Mouse (Mus musculus) regulatory T cell (primary cell): ENCODE data around the gene Ubtf.

Experiments used
- in situ Hi-C: fragments of 300-600 bp; cut with MboI, MseI; formaldehyde crosslinking; loops from one replicate; pipeline ENCODE4 v1.15.1; 2025; ENCODE audit warnings: high pct_unique_total_duplicates

Ubtf gene

GRCm38 (mm10) chr11:102318576-102319409 is 749 bp downstream of the Ubtf start:
- in situ Hi-C loops, result no loop called here

- in situ Hi-C loops, result no loop called here
These were observed 1.5 kb downstream of the Ubtf start for GRCm38 (mm10) chr11:102317901-102318575.

- in situ Hi-C loops, result no loop called here
These were observed 2.1 kb downstream of the Ubtf start for GRCm38 (mm10) chr11:102317298-102317900.

GRCm38 (mm10) chr11:102316572-102317297 is 2.8 kb downstream of the Ubtf start:
- in situ Hi-C loops, result no loop called here

- in situ Hi-C loops, result no loop called here
These were observed 3.6 kb downstream of the Ubtf start for GRCm38 (mm10) chr11:102315690-102316571.

GRCm38 (mm10) chr11:102314321-102314720 is 5.2 kb downstream of the Ubtf start:
- in situ Hi-C loops, result loop anchor here (5.0 kb wide), 1 partner anchor 118 kb away; the partner anchor contains the start of gene Grn

- in situ Hi-C loops, result loop anchor here (5.0 kb wide), 1 partner anchor 120 kb away; the partner anchor contains the start of gene Grn
These were observed 7.0 kb downstream of the Ubtf start for GRCm38 (mm10) chr11:102312586-102312985.

GRCm38 (mm10) chr11:102311966-102312365 is 7.6 kb downstream of the Ubtf start:
- in situ Hi-C loops, result loop anchor here (5.0 kb wide), 1 partner anchor 120 kb away; the partner anchor contains the start of gene Grn

- in situ Hi-C loops, result loop anchor here (5.0 kb wide), 1 partner anchor 121 kb away; the partner anchor contains the start of gene Grn
These were observed 8.5 kb downstream of the Ubtf start for GRCm38 (mm10) chr11:102310768-102311695.

GRCm38 (mm10) chr11:102309821-102310617 is 9.5 kb downstream of the Ubtf start:
- in situ Hi-C loops, result loop anchor here (5.0 kb wide), 1 partner anchor 122 kb away; the partner anchor contains the start of gene Grn

GRCm38 (mm10) chr11:102308979-102309378 is 10.6 kb downstream of the Ubtf start:
- in situ Hi-C loops, result no loop called here

GRCm38 (mm10) chr11:102308104-102308503 is 11.4 kb downstream of the Ubtf start:
- in situ Hi-C loops, result no loop called here

- in situ Hi-C loops, result no loop called here
These were observed 14.2 kb downstream of the Ubtf start for GRCm38 (mm10) chr11:102305359-102305758.

- in situ Hi-C loops, result no loop called here
These were observed 15.4 kb downstream of the Ubtf start for GRCm38 (mm10) chr11:102304141-102304540.

- in situ Hi-C loops, result loop anchor here (10.0 kb wide), 1 partner anchor 105 kb away; the partner anchor contains the start of gene Slc25a39
These were observed 19.7 kb downstream of the Ubtf start for GRCm38 (mm10) chr11:102299839-102300238.

GRCm38 (mm10) chr11:102297577-102298556 is 21.7 kb downstream of the Ubtf start:
- in situ Hi-C loops, result loop anchor here (10.0 kb wide), 1 partner anchor 107 kb away; the partner anchor contains the start of gene Slc25a39
